Mouse (Mus musculus) heart, embryonic 11.5 days (tissue): ENCODE data around the gene Bmp5. TPM values are rescaled to one million over a fixed set of nuclear protein-coding genes. Genes with fewer than 3 reads are reported as not detected.

Source experiments
- ATAC-seq: fragments of 200-750 bp; cut with Nextera tagmentation; replicated peaks from 2 replicates; pipeline ENCODE4 v1.8.0; 2017; ENCODE audit warnings: moderate library complexity; ENCODE audit not compliant: insufficient number of reproducible peaks, low FRiP score, low TSS enrichment
- H3K27ac ChIP-seq: fragments of 300-500 bp; sonication (generic); 2 replicates; pipeline ENCODE4 v1.5.1; 2014; ENCODE audit warnings: mild to moderate bottlenecking, low read depth, low read length
- H3K27me3 ChIP-seq: fragments of 300-500 bp; sonication (generic); 2 replicates; pipeline ENCODE4 v1.6.1; 2014; ENCODE audit warnings: mild to moderate bottlenecking, low read length, mixed read lengths; ENCODE audit not compliant: control insufficient read depth, insufficient read depth
- H3K36me3 ChIP-seq: fragments of 300-500 bp; sonication (generic); 2 replicates; pipeline ENCODE4 v1.6.1; 2014; ENCODE audit warnings: mild to moderate bottlenecking, low read length, moderate library complexity, mixed read lengths; ENCODE audit not compliant: control insufficient read depth, insufficient read depth
- H3K4me1 ChIP-seq: fragments of 300-500 bp; sonication (generic); 2 replicates; pipeline ENCODE4 v1.6.1; 2014; ENCODE audit warnings: low read length; ENCODE audit not compliant: control insufficient read depth, insufficient read depth
- H3K4me2 ChIP-seq: fragments of 300-500 bp; sonication (generic); 2 replicates; pipeline ENCODE4 v1.6.1; 2014; ENCODE audit warnings: mild to moderate bottlenecking, moderate library complexity
- H3K4me3 ChIP-seq: fragments of 300-500 bp; sonication (generic); 2 replicates; pipeline ENCODE4 v1.5.1; 2014; ENCODE audit warnings: low read depth, low read length
- H3K9ac ChIP-seq: fragments of 300-500 bp; sonication (generic); 2 replicates; pipeline ENCODE4 v1.6.1; 2014; ENCODE audit warnings: mild to moderate bottlenecking, low read depth, low read length, moderate library complexity
- H3K9me3 ChIP-seq: fragments of 300-500 bp; sonication (generic); replicated peaks from 2 replicates; pipeline ENCODE4 v1.6.1; 2016; ENCODE audit warnings: low read length; ENCODE audit not compliant: control insufficient read depth
- WGBS: fragments of 180-500 bp; shearing (Covaris S2); extraction: QIAGEN DNeasy Blood & Tissue Kit; methylation state at CpG from one replicate; pipeline ENCODE4 v1.1.7; 2014; ENCODE audit not compliant: insufficient replicate concordance; 5-methylcytosine and 5-hydroxymethylcytosine counted together
- polyA plus RNA-seq: library from polyadenylated mRNA; unstranded; fragments of >200 nt; fragmentation: Nextera tagmentation; extraction: Ambion mirVana; gene quantifications from 2 replicates; pipeline ENCODE4 v1.2.1, GENCODE M21; 2014

The Bmp5 gene
- polyA plus RNA-seq = 11.2 and 14.5 TPM in 2 replicates

DNA sequence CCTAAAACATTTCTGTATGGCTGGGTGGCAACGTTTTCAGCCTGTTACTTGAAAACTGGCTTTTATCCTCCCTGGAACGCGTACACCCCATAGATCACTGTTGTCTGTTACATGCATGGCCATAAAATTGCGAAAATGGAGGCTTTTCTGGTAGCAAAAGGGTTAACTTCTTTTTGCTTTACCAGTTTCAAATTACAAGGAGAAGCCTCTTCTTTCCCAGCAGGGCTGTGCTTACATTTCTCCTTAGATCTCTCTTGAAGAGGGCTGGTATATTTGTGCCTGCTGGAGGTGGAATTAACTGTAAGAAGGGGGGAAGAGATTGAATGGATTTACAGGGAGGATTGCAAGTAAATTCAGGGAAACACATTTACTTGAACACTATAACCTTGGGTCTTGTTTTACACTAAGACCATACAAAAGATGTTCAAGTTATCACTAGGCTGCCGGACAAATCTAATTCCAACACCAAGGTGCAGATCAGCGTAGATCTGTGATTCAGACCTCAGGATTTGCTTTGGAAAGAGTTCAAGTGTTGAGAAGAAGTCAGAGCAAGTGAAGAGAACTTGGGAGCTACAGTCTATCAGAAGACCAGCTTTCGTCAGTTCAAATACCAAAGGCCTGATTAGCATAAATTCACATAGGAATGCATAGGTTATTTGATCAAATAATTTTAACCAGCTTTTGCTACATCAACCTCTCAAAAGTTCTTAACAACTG lies at the start of gene Bmp5:
Gene Bmp5, plus strand, starts transcription at position 236 of the 717 bp plus-strand sequence.
- 20% methylated on average over 7 of the region's 7 CpGs for WGBS
- ATAC-seq = no peak
- no peaks in the 10 kb centered on the region for H3K27me3 ChIP-seq

DNA sequence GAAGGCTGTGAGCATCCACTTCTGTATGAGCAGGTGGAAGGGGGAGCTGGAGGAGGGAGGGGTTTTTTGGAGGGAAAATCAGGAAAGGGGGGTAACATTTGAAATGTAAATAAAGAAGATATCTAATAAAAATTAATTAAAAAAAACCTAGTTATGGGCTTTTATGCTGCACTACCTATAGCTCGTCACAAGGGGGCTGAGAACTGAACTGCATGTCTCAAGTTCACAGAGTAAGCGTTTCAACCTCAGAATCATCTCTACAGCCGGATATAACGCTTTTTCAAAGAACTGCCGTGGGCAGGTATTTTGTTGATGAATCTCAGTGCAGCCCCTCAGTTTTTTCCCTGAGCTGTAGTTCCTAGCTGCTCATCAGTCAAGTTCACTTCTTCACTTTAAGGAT lies 15.1 kb upstream of the Bmp5 start:
- H3K4me2 ChIP-seq = no peak overlapping the region
- WGBS = 34% methylated on average over 5 of the region's 5 CpGs
- no peak overlapping the region for H3K9ac ChIP-seq
- H3K36me3 ChIP-seq = no peaks in the 10 kb centered on the region
- H3K4me3 ChIP-seq = no peak overlapping the region
- H3K27ac ChIP-seq = no peak overlapping the region
- H3K27me3 ChIP-seq = no peaks in the 10 kb centered on the region
- H3K4me1 ChIP-seq = no peaks in the 10 kb centered on the region; the same call in 1 of the 2 replicates
- ATAC-seq = no peak
- no peaks in the 10 kb centered on the region for H3K9me3 ChIP-seq

More for the DNA sequence above, at the start of gene Bmp5:
- peak within 1 kb of the TSS; percentile 54 for H3K4me2 ChIP-seq
- H3K4me1 ChIP-seq = no peaks in the 10 kb centered on the region
- H3K4me3 ChIP-seq = peak within 1 kb of the TSS; percentile 47
- H3K9me3 ChIP-seq = no peaks in the 10 kb centered on the region
- peak within 1 kb of the TSS; percentile 67 for H3K9ac ChIP-seq
- no peaks in the 10 kb centered on the region for H3K36me3 ChIP-seq
- H3K27ac ChIP-seq = peak within 1 kb of the TSS; percentile 67

DNA sequence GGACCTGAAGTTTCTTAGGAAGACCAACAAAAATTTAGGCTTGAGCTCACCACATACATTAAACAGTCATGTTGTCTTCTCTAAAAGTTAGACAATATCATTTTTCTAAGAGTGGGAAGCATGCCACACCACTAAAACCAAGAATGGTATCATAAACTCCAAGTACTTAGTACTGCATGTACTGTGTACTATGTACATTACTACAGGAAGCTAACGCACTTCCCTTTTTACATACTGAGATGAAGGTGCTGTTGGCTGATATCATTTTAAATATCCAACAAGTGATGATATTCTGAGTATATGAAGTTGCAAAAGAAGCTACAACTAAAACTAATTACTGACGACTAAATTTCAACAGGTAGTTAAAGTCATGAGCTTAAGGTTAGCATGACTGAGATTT lies 13.6 kb upstream of the Bmp5 start:
- Histone ChIP-seq H3K9ac (no peak overlapping the region), H3K27ac (no peak overlapping the region), H3K4me2 (no peak overlapping the region), H3K4me1 (peaks cover 5% of the 10 kb centered on the region), H3K36me3 (no peaks in the 10 kb centered on the region), H3K9me3 (no peaks in the 10 kb centered on the region), H3K27me3 (no peaks in the 10 kb centered on the region), H3K4me3 (no peak overlapping the region)
- no peak for ATAC-seq
- WGBS = 86% methylated on average over 2 of the region's 2 CpGs

DNA sequence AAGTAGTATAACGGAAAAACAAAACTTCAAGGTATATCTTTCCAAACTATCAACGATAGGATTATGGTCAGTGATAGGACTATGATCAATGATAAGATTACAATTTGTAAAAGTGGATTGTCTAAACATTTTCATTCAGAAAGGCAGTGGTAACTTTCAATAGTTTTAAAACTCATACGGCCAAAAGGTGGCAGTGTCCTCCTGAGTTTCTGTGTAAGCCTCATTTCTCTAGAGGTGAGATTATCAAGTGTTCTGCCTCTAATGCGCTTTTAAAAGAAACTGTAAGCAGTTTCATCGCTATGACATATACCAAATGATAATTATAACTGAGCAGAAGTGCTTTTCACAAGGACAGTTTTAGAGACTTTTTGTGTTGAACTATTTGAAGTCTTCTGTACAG lies 12.7 kb upstream of the Bmp5 start:
- Histone ChIP-seq H3K27ac (no peak overlapping the region), H3K36me3 (no peaks in the 10 kb centered on the region), H3K4me3 (no peak overlapping the region), H3K9ac (no peak overlapping the region), H3K9me3 (no peaks in the 10 kb centered on the region), H3K27me3 (no peaks in the 10 kb centered on the region), H3K4me1 (peaks cover 8% of the 10 kb centered on the region), H3K4me2 (no peak overlapping the region)
- ATAC-seq = no peak
- WGBS = 23% methylated on average over 5 of the region's 5 CpGs

DNA sequence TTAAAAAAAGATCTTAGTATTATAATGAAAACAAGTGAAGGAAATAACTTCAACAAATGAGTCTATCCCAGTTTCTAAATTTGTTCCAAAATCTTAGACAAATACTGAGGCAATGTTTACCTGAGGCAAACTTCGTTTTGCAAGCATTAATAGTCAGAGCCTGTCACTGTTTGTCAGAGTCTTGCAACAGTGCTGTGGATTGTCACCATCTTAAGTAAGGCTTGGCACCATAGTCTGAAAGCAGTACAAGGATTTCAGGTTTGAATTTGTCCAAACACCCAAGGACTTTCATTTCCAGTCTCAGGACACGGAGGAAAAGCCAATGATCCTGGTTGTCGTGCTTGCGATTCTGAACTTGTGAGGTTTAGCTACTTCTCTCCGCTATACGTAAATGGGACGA lies 10.4 kb upstream of the Bmp5 start:
- Histone ChIP-seq H3K4me2 (no peak overlapping the region), H3K4me3 (no peak overlapping the region), H3K4me1 (peaks cover 10% of the 10 kb centered on the region), H3K9me3 (no peaks in the 10 kb centered on the region), H3K27ac (no peak overlapping the region), H3K9ac (no peak overlapping the region), H3K36me3 (no peaks in the 10 kb centered on the region), H3K27me3 (no peaks in the 10 kb centered on the region)
- no peak for ATAC-seq
- WGBS = 71% methylated on average over 7 of the region's 7 CpGs

DNA sequence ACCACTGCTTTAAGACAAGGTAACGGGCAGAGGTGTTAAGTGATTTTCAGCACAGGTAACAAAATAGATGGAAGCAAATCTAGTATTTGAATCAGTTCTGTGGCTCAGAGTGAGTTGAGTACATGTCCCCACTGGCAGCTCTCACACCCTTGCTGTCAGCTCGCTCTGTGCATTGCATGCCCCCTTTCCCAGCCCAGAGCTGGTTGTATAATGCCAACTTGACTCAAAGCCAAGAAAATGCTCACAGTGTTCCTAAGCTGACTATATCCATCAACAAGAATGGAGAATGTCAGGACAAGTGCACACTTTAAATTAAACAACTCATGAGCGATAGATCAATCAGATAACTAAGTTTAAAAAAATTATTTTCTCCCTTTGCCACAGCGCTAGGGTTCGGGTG lies 8.6 kb upstream of the Bmp5 start:
- no peak overlapping the region for H3K9ac ChIP-seq
- no peak for ATAC-seq
- H3K4me1 ChIP-seq = peaks cover 10% of the 10 kb centered on the region
- H3K27ac ChIP-seq = no peak overlapping the region
- H3K36me3 ChIP-seq = no peaks in the 10 kb centered on the region
- H3K27me3 ChIP-seq = no peaks in the 10 kb centered on the region
- WGBS = 66% methylated on average over 5 of the region's 5 CpGs
- H3K4me2 ChIP-seq = no peak overlapping the region
- no peaks in the 10 kb centered on the region for H3K9me3 ChIP-seq
- H3K4me3 ChIP-seq = no peak overlapping the region

DNA sequence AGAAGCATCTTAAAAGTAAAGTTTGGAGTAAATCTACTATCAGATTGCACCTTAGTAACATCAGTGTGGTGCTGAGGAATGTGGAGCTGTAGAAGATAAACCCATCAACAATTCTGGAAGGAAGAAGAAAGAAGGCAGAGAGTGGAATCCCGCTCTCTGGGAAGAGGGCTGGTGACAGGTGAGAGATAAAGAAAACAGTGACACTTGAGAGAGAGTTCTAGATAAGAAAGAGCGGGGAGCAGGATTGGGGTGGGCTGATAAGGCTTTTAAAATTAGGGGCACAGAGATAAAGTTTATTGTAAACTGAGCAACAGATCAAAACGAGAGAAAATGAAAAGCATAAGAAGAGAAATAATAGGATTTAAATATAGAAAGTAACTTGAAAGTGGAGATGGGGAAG lies 6.1 kb upstream of the Bmp5 start:
- no peak overlapping the region for H3K27ac ChIP-seq
- no peaks in the 10 kb centered on the region for H3K9me3 ChIP-seq
- peaks cover 10% of the 10 kb centered on the region for H3K4me1 ChIP-seq
- WGBS = 7% methylated on average over 3 of the region's 3 CpGs
- no peak overlapping the region for H3K9ac ChIP-seq
- ATAC-seq = no peak
- H3K36me3 ChIP-seq = no peaks in the 10 kb centered on the region
- H3K27me3 ChIP-seq = no peaks in the 10 kb centered on the region
- H3K4me3 ChIP-seq = no peak overlapping the region
- H3K4me2 ChIP-seq = peak overlapping the region; percentile 44

DNA sequence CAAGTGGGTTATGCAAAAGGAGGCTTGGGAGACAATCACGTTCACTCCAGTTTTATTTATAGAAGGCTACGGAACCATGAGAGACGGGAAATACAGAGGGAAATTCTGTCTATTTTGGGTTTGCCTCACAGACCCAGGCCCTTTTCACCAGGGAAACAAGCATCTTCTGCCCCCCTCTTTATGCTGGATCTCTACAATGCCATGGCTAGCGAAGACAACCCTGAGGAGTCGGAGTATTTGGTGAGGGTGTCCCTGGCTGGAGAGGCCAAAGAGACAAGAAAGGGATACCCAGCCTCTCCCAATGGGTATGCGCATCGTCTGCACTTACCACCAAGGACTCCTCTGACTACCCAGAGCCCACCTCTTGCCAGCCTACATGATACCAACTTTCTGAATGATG lies 989 bp downstream of the Bmp5 start:
- Histone ChIP-seq H3K4me3 (peak overlapping the region; percentile 47), H3K4me2 (peak overlapping the region; percentile 54), H3K27ac (peak overlapping the region; percentile 67), H3K36me3 (no peaks in the 10 kb centered on the region), H3K9ac (peak overlapping the region; percentile 67), H3K4me1 (no peaks in the 10 kb centered on the region), H3K9me3 (no peaks in the 10 kb centered on the region), H3K27me3 (no peaks in the 10 kb centered on the region)
- 28% methylated on average over 7 of the region's 7 CpGs for WGBS
- no peak; the same call in 1 of the 2 replicates for ATAC-seq

DNA sequence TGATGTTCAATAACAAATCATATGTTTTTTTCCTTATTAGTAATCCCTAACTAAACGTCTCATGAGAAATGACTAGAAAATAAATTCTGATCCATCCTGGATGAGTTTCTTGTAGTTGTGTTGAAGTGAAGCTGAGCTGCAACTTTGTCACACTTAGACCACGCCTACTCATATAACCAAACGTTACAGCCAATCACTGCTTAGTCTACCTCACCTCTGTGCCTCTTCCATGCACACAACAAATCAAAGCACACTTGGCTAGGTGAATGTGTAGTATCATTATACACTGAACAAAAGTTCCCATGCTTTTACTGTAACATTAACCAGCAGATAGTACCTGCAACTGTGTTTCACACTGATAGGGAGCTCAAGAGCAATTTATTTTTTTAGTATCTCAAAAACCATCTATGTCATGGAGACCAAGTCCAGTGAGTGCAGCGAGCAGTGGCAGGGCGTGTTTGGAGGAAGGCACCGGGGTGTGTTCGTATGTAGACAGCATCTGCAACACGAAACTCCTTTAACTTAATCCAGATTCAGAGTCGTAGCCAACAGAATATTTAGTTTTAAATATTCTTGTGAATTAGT lies 3.7 kb downstream of the Bmp5 start:
- no peaks in the 10 kb centered on the region for H3K4me1 ChIP-seq
- H3K9ac ChIP-seq = no peak overlapping the region
- H3K27ac ChIP-seq = no peak overlapping the region
- no peaks in the 10 kb centered on the region for H3K9me3 ChIP-seq
- no peak for ATAC-seq
- WGBS = 38% methylated on average over 9 of the region's 9 CpGs
- H3K4me2 ChIP-seq = peak overlapping the region; percentile 60
- H3K4me3 ChIP-seq = peak overlapping the region; percentile 35
- no peaks in the 10 kb centered on the region for H3K36me3 ChIP-seq
- H3K27me3 ChIP-seq = no peaks in the 10 kb centered on the region
